Mouse (Mus musculus) spleen, postnatal 10 days (tissue): ENCODE measurements around the gene Pum2.

Experiments
- DNase-seq, 2 experiments: peaks; one replicate each; pipeline ENCODE4 v3.0.0; 2021 to 2022; ENCODE audit warnings: low spot score in 2 of 2

Pum2 gene

GRCm38 (mm10) chr12:8793410-8794051 is 119.6 kb downstream of the Pum2 start:
- no peak for DNase-seq

DNA sequence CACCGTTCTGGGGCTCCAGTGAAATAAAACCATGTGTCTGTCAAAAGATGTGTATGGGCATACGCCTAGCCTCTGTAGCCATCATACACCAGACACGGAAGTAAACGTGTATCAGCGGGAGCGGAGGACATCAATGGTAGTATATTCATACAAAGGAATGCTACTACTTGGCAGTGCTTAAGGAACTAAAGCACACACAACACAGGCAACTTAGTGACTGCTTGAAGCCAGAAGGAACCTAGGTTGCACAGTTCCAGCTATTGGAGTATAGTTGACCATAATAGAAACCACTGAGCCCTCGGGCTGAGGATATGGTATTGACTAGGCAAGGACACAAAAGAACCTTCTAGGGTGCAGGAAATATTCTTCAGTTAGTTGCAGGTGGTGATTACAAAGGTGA is 124.0 kb downstream of the Pum2 start:
- DNase-seq, result no peak

GRCm38 (mm10) chr12:8798486-8799020 is 124.6 kb downstream of the Pum2 start:
- no peak for DNase-seq
